In genomic region chr16:97061390-97061789, GRCm38 (mm10) we compare ENCODE assay signal across 24 mouse cellular contexts.
A peak's percentile ranks its signal among the peaks of the same experiment; 100 is the strongest.
DNase-seq lines count a peak whose midpoint lies in the region; ATAC-seq and TF ChIP-seq lines count a peak whose summit lies in the region.
"Had no signal": no experiment of that assay in that cellular context is flagged by ENCODE, and none has a peak within 500 bp of the region (broad histone marks: within the 10 kb centered on the region; RNA-seq: fewer than 3 reads in every experiment).

No protein-coding gene starts in this region.

- no peak for TF ChIP-seq CTCF in brain, embryonic 14.5 days (IDR thresholded peaks at IDR 0.05; ENCODE audit: borderline replicate concordance, extremely low read depth, insufficient read depth, insufficient read length)

- no peaks in the 10 kb centered on the region for H3K36me3 ChIP-seq in forebrain, embryonic 13.5 days (ENCODE audit: poor library complexity, severe bottlenecking)
- H3K36me3 ChIP-seq in forebrain, embryonic 10.5 days (replicated peaks) = no peaks in the 10 kb centered on the region
- no peaks in the 10 kb centered on the region for H3K36me3 ChIP-seq in forebrain, embryonic 16.5 days (ENCODE audit: control insufficient read depth, insufficient read depth)
- H3K36me3 ChIP-seq: G1E; hindbrain, embryonic 12.5 days; hindbrain, embryonic 15.5 days had no signal

- no peak for TF ChIP-seq POLR2A in brain, embryonic 14.5 days (IDR thresholded peaks at IDR 0.05; ENCODE audit: borderline replicate concordance, extremely low read depth, insufficient read depth, insufficient read length, poor library complexity, severe bottlenecking)

- H3K27ac ChIP-seq in forebrain, embryonic 13.5 days = 0 out of 2 replicates have a peak overlapping the region, but pooled peaks have one; percentile 51
- H3K27ac ChIP-seq in forebrain, embryonic 10.5 days = no peak overlapping the region
- peak overlapping the region; percentile 51; the same call in 1 of the 2 replicates for H3K27ac ChIP-seq in forebrain, embryonic 16.5 days (ENCODE audit: low read length)
- H3K27ac ChIP-seq: gastrocnemius, adult 2 months; hindbrain, embryonic 12.5 days; hindbrain, embryonic 15.5 days had no signal

- 0 out of 2 replicates have a peak, but pooled peaks cover 5% of the 10 kb centered on the region for H3K4me1 ChIP-seq in forebrain, embryonic 13.5 days
- peaks cover 3% of the 10 kb centered on the region; the same call in 1 of the 2 replicates for H3K4me1 ChIP-seq in forebrain, embryonic 10.5 days
- peaks cover 24% of the 10 kb centered on the region for H3K4me1 ChIP-seq in forebrain, embryonic 16.5 days (replicated peaks; ENCODE audit: control insufficient read depth, insufficient read depth, low read length)
- H3K4me1 ChIP-seq: hindbrain, embryonic 12.5 days; hindbrain, embryonic 15.5 days had no signal

- no peak overlapping the region for H3K4me2 ChIP-seq in forebrain, embryonic 13.5 days
- no peak overlapping the region for H3K4me2 ChIP-seq in forebrain, embryonic 16.5 days (ENCODE audit: low read length)
- H3K4me2 ChIP-seq: heart, embryonic 11.5 days; hindbrain, embryonic 12.5 days; hindbrain, embryonic 15.5 days had no signal

- H3K4me3 ChIP-seq in forebrain, embryonic 13.5 days = no peak overlapping the region
- H3K4me3 ChIP-seq in forebrain, embryonic 10.5 days = no peak overlapping the region
- H3K4me3 ChIP-seq in forebrain, embryonic 16.5 days (replicated peaks; ENCODE audit: low read length) = no peak overlapping the region
- H3K4me3 ChIP-seq: gastrocnemius, adult 2 months; hindbrain, embryonic 12.5 days; hindbrain, embryonic 15.5 days had no signal

- WGBS in forebrain, embryonic 13.5 days = 82% methylated on average over 7 of the region's 7 CpGs
- WGBS in forebrain, embryonic 10.5 days = 90% methylated on average over 7 of the region's 7 CpGs
- WGBS in forebrain, embryonic 16.5 days = 58% methylated on average over 7 of the region's 7 CpGs

- H3K9ac ChIP-seq in forebrain, embryonic 13.5 days = no peak overlapping the region
- H3K9ac ChIP-seq in forebrain, embryonic 16.5 days (replicated peaks; ENCODE audit: low read depth, low read length) = no peak overlapping the region
- H3K9ac ChIP-seq: hindbrain, embryonic 12.5 days; hindbrain, embryonic 15.5 days had no signal

- H3K9me3 ChIP-seq in forebrain, embryonic 13.5 days (replicated peaks) = no peaks in the 10 kb centered on the region
- H3K9me3 ChIP-seq in forebrain, embryonic 10.5 days = no peaks in the 10 kb centered on the region
- H3K9me3 ChIP-seq in forebrain, embryonic 16.5 days (ENCODE audit: control insufficient read depth, low read length) = no peaks in the 10 kb centered on the region
- H3K9me3 ChIP-seq: G1E; hindbrain, embryonic 12.5 days; hindbrain, embryonic 15.5 days had no signal

- DNase-seq in forebrain, embryonic 10.5 days (ENCODE audit: extremely low spot score, low spot score) = no peak
- peak; percentile 40 to 54 for DNase-seq in right cerebral cortex, postnatal 10 days (ENCODE audit: low spot score in 2 of 2)
- no peak for DNase-seq in right cerebral cortex, postnatal 14 days
- DNase-seq in brain, embryonic 14.5 days (ENCODE audit: low read depth) = peak; percentile 81
- DNase-seq in spleen, postnatal 14 days (ENCODE audit: low spot score in 2 of 2) = no peak
- no peak for DNase-seq in spleen, adult 12 weeks (ENCODE audit: low spot score)
- DNase-seq: adrenal gland, postnatal 14 days; B cell, adult 2 months; cerebellum, adult 11 months; cerebellum, adult 2 months; cerebellum, adult 9-11 months; gastrocnemius, adult 2 months; gastrocnemius, postnatal 14 days; heart, adult 11 months; kidney, adult 2 months had no signal

- H3K27me3 ChIP-seq in forebrain, embryonic 13.5 days = no peaks in the 10 kb centered on the region
- no peaks in the 10 kb centered on the region for H3K27me3 ChIP-seq in forebrain, embryonic 10.5 days (ENCODE audit: poor library complexity, severe bottlenecking)
- no peaks in the 10 kb centered on the region for H3K27me3 ChIP-seq in forebrain, embryonic 16.5 days (replicated peaks; ENCODE audit: control insufficient read depth, insufficient read depth, low read length)
- H3K27me3 ChIP-seq: CH12.LX; hindbrain, embryonic 12.5 days; hindbrain, embryonic 15.5 days; Patski had no signal

- peak; percentile 85; the same call in 1 of the 2 replicates for ATAC-seq in forebrain, embryonic 13.5 days
- ATAC-seq in forebrain, embryonic 16.5 days = peak; percentile 90
- ATAC-seq: intestine, postnatal 0 days; Patski had no signal

Comparison
In these comparisons a context has a peak if more than half of its experiments do, and no peak if none do; other contexts are left out.
1. DNase-seq: peak in right cerebral cortex, postnatal 10 days (2 of 2) and brain, embryonic 14.5 days (single experiment); none in forebrain, embryonic 10.5 days (single experiment), right cerebral cortex, postnatal 14 days (single experiment), spleen, postnatal 14 days (0 of 2) and spleen, adult 12 weeks (single experiment).